Mouse (Mus musculus) adrenal gland, adult 10 weeks (tissue): ENCODE data around the gene Lyrm2. TPM values are rescaled to one million over a fixed set of nuclear protein-coding genes. Genes with fewer than 3 reads are reported as not detected.

Experiments used
- polyA plus RNA-seq: library from polyadenylated mRNA; stranded (reverse); fragments of 350-450 nt; fragmentation: Illumina TruSeq; extraction: RNeasy Lipid Tissue Mini Kit (QIAGEN cat#74804); gene quantifications from one replicate; pipeline ENCODE4 v1.2.3, GENCODE M21; 2014; ENCODE audit warnings: low read depth, low replicate concordance

Gene Lyrm2
- polyA plus RNA-seq: 134 TPM

GRCm38 (mm10) chr4:32799966-32800576, at the start of gene Lyrm2:
Gene Lyrm2 (plus strand): TSS chr4:32800253.

Other genes starting within 250 kb of the Lyrm2 start
- gene Gja10, start 197.5 kb upstream of the Lyrm2 start, polyA plus RNA-seq: not detected
- 26.2 TPM for gene Casp8ap2, start 184.8 kb upstream of the Lyrm2 start, polyA plus RNA-seq
- 26.4 TPM for gene Mdn1, start 143.1 kb upstream of the Lyrm2 start, polyA plus RNA-seq
- 3.8 TPM for gene Ankrd6, start 150.6 kb downstream of the Lyrm2 start, polyA plus RNA-seq
- gene Rragd, start 182.8 kb downstream of the Lyrm2 start, polyA plus RNA-seq: 25.9 TPM
- 109 TPM for gene Ube2j1, start 231.2 kb downstream of the Lyrm2 start, polyA plus RNA-seq